Mouse (Mus musculus) mouse embryonic stem cell (cell line): ENCODE measurements around the gene Zfp949.

Experiments
- in situ Hi-C, 2 experiments: fragments of 300-500 bp; cut with MboI; formaldehyde crosslinking; loops; 1 replicate in 1 of 2; 3 replicates in 1 of 2; pipeline ENCODE4 v1.14.3; 2019 to 2020; ENCODE audit warnings: low sequenced_read_pairs in 2 of 2, low pct_unique_long_range_greater_than_20kb in 1 of 2, mixed read lengths in 1 of 2; ENCODE audit not compliant: unreplicated experiment in 1 of 2

Zfp949 gene

DNA sequence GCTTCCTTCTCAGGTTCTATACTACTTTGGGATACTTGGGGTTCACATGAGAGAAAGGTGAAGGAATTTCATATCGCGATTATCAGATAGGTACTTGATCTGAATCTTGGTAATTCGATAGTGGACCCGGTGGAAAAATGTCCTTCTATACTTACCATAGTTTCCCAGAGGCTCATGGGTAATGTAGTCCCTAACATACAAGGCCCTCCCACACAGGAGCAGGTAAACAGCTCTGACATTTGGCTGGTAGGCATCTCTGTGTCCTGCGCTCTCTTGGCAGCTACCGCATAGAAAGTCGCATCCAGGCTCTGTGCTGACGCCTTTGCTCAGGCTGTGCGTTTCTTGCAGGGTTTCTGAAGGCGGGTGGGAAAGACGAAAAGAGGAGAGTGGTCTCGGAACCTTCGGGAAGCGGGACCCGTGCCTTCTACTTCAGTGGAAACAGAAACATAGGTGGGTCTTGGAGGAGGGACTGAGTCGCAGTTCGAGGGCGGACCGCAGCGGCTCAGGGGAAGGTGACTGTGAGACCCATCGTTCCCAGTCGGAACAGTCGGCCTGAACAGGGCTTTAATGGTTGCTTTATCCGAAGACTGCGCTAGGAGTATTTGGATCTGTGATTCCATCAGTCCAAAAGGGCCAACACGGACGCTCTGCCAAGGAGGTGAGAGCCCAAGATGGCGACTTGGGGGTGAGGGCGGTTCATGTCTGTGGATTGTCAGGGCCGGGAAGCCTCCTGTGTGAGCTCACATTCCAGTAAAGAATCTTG, at the start of gene Zfp949:
Gene Zfp949 (plus strand): TSS at position 170 of the 763 bp plus-strand sequence.
- in situ Hi-C loops = loop anchor here (10.0 to 25.0 kb wide), 2 partner anchors 303 to 811 kb away; partner anchors contain the start of gene Tbx18 (in 1 of the 2)

DNA sequence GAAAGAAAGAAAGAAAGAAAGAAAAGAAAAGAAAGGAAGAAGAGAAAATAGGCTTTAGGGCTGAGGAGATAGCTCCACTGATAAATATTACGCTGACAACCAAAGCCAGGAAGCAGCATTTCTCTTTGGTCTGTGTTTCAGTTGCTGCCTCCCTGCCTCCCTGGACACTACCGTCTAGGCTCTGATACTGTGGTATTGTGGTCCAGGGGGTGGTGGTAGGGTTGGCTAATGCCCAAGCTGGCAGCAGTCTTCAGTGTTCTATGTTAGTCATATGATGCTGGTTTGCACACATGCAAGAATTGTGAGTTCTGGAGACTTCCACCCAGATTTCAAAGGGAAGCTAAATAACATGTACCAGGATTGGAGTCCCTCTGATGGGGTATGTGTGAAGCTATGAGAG, 47.7 kb upstream of the Zfp949 start:
- in situ Hi-C loops = no loop called here

DNA sequence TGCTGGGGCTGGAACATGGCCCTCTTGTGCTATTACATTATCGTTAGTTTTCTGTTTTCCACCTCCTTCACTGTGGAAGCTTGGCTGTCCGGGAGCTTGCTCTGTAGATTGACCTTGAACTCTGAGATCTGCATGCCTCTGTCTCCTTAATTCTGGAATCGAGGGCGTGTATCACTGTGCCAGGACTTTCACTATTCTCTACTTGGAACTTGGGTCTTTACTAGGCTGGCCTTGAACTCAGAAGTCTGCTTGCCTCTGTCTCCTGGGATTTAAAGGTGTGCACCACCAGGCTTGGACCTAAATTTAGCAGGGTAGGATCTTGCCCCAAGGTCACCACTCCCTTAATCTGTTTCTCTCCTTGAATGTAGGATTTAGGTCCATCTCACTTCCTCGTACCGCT, 46.0 kb upstream of the Zfp949 start:
- in situ Hi-C loops = no loop called here

DNA sequence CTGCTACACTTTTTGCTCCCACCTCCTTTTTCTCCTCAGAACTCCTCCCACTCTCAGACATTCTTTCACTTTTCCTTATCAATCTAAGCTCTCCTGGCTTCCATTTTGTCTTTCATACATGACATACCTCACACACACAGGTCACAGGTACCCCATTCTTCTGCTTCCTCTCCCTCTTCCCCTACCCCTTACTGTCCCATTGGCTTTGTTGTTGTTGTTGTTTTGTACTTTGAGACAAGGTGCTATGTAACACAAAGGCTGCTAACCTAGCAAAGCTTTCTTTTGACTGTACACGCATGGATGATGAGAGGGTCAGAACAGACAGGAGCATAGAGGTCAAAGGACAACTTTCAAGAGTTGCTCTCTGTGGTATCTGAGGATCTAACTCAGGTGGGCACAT, 32.3 kb upstream of the Zfp949 start:
- in situ Hi-C loops = no loop called here

DNA sequence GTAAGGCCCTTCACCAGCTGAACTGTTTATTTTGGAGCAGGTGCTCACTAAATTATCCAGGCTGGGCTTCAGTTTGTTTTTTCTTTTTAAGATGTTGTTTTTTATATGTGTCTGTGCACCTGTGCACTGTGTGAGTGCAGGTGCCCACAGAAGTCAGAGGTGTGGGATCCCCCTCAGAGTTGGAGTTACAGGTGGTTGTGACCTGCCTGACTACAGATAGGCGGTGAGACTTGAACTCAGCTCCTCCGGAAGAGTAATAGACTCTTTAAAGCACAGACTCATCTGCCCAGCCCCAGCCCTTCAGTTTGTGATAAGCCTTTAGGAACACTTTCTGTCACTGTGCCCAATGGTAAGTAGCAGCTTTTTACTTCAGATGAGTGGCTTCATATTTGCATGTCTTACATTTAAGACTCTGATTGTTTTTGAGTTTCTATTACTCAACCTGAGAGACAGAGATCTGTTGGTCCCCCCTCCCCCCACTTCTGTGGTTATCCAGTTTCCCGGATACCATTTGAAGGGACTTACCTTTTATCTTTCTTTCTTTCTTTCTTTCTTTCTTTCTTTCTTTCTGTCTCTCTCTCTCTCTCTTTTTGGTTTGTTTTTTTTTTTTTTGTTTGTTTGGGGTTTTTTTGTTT, 31.3 kb upstream of the Zfp949 start:
- in situ Hi-C loops = no loop called here

DNA sequence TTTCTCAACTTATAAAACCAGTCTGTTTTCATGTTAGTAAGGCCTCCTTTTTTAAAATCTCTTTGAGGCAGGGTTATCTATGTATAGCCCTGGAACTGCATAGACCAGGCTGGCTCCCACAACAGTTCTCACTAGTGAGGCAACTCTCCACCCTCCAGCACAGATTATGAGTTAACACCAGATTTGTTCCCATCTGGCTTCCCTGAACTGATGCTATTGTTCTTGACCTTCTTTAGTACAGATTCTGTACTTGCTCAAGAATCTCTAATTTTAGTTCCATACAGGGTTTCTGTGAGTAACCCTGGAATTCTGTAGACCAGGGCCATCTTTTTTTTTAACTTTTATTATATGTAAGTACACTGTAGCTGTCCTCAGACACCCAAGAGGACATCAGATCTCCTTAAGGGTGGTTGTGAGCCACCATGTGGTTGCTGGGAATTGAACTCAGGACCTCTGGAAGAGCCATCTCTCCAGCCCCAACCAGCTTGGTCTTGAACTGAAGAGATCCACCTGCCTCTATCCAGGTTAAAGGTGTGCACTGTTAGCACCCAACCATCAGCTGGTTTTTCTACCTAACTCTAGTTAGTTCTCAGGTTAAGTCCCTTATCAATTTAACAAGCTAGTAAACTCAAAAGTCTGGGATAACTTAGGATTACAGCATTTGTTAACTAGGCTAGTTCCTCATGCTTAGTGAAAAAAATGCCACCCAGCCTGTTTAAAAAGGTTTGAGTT, 28.3 kb upstream of the Zfp949 start:
- in situ Hi-C loops = loop anchor here in 1 of 2 experiments (5.0 kb wide), 1 partner anchor 37 kb away; the partner anchor contains the start of gene Syncrip

DNA sequence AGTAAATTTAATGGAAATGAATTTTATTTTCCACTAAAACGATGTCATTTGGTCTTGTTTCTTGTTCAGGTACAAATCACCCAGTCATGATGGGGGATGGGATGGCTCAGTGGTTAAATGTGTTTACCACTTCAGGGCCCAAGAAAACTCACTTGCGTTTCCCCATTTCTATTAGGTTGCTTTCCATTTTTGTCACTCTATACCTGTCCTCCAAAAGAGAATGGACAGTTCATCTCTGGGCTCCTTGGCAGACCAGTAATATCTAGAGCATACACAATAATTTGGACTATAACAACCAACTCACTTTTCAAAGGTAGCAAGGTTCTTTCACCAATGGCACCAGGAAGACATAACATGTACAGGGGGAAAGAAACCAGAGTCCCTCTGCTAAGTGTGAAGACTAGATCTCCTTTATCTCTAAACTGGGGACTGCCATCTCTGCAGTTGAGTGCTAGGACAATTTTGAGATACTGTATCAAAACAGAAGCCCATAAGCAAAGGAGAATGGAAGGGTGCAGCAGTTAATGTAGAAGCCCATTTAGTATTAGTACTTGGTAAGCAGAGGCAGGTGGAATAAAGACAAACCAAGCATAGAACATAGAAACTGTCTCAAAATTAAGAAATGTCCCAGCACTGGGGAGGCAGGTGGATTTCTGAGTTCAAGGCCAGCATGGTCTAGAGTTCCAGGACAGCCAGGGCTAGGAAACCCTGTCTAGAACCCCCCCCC, 27.5 kb upstream of the Zfp949 start:
- in situ Hi-C loops = loop anchor here in 1 of 2 experiments (5.0 kb wide), 1 partner anchor 38 kb away; the partner anchor contains the start of gene Syncrip

DNA sequence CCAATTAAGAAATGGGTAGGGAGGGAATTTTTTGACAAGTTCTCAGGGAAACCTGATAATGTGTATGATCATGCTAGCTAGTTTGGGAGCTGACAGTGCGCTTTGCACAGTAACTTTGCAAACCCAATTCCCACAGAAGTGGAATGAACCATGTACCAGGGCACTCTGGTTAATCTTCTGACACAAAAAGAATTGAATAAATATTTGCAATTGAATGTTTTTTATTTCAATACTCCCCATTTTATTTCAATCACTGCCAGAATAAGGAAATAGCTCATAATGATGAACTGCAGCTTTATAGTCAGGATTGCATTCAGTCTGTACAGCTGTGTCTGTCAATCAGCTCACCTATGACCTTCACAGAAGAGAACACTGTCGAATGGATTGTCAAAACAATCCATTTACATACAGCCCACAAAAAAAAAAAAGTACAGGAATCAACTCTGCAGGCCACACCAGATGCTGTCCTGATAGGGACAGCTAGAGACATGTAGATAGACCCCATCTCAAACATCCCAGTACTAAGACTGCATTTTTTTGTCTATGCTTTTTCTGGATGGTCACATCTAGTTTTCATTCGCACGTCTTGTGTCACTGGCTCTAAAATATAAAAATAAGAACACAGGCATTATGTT, 26.9 kb upstream of the Zfp949 start:
- in situ Hi-C loops = loop anchor here in 1 of 2 experiments (5.0 kb wide), 1 partner anchor 39 kb away; the partner anchor contains the start of gene Syncrip

DNA sequence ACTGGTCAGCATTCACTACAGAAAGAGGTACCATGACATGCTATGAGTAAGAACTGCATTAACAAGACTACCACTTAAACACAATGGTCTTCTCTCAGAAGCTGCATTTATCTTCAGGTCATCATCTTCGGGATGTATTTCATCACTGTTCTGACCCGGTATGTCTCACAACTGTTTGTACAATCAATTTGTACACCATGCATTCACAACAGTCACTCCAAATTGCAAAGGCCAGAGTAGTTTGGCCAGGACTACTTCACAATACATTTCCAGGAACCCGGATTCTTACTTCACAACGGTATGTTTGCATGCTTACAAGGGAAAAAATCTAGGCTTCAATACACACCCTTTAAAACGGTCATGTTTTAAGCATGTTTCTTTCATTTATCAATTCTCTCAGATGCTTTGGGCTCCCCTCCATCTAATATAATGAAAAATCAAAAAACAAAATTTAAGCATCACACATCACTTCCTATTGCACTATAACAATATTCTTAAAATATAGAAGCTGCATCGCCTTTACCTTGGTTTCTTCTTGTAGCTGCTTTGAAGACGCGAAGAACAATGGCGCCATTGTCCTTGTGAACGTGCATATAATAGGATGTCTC, 25.8 kb upstream of the Zfp949 start:
- in situ Hi-C loops = loop anchor here in 1 of 2 experiments (5.0 kb wide), 1 partner anchor 40 kb away; the partner anchor contains the start of gene Syncrip

DNA sequence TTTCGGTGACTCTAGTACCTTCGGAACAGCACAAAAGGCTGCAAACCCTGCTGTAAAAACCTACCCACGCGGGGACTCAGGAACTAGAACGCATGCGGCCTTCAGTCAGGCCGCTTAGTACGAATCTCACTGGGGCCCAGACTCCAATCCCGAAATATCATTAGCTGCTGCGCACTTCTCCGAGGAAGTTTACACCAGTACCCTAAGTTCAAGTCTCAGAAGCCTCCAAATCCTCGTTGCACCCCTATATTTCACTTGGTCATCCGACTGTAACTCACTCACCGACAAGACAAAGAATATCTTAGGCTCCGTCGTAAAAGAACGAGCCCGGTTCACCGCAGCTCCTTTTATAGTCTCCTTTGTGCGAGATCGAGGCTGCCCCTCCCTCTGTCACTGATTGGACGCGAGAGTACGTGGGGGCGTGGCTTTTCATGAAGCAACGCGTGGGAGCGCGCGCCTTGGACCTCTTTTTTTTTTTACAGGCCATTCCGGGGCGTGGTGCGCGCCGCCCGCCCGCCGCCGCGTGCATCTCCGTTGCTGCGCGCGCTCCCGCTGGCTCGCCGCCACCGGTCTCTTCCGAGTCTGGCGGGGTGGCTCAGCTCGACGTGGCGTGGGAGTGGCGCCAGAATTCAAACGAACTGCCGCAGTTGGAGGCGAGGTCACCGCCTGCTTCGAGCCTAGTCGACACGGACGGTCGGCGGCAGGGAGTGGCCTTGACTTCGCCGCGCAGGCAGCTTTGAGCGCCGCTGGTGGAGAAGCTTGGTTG, 25.1 kb upstream of the Zfp949 start:
- in situ Hi-C loops = loop anchor here in 1 of 2 experiments (5.0 kb wide), 1 partner anchor 40 kb away; the partner anchor contains the start of gene Syncrip

DNA sequence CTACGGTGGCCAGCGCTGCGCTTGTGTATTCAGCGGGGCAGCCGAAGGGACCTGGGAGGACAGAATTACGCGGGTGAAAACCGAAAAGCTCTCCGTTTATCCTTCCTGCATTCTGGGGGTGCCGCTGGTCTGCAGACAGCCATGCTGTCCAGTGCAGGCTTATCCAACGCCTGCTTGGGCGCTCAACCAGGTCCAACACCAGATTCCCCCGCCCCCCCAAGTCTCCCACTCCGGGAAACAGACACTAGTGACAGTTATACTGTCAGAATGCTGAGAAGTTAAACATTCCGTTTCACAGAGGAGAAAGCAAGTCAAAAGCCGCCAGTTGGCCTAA, 24.5 kb upstream of the Zfp949 start:
- in situ Hi-C loops = loop anchor here in 1 of 2 experiments (5.0 kb wide), 1 partner anchor 41 kb away; the partner anchor contains the start of gene Syncrip

DNA sequence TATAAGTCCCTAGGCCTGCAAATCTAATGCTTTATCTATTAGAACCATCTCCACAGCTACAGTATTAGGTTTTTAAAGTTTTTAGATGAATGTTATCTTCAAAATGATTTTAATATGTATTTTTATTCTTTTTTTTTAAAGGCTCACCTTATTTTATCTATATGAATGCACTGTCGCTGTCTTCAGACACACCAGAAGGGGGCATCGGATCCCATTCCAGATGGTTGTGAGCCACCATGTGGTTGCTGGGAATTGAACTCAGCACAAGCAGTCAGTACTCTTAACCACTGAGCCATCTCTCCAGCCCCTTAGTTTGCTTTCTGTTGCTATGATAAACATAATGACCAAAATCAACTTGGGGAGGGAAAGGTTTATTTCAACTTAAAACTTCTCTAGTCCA, 23.5 kb upstream of the Zfp949 start:
- in situ Hi-C loops = loop anchor here in 1 of 2 experiments (5.0 kb wide), 1 partner anchor 42 kb away; the partner anchor contains the start of gene Syncrip

DNA sequence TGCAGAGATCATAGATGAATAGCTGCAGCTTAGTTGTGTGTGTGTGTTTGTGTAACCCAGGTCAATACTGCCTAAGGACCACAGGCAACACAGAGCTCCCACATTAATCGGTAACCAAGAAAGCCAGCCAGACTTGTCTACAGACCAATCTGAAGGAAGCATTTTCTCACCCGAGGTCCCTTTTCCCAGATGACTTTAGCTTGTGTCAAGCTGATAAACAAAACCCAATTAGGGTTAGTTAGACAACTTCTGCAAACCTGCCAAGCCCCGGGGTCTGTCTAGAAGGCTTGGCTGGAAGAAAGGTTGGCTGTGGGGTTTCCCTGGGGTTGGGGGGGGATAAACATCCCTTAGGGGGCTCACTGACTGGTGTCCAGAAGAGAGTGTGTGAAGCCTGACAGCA, 23.0 kb upstream of the Zfp949 start:
- in situ Hi-C loops = loop anchor here (5.0 to 25.0 kb wide), 2 partner anchors 42 to 787 kb away; partner anchors contain the start of genes Syncrip (in 1 of the 2) and Tbx18 (in 1 of the 2)

DNA sequence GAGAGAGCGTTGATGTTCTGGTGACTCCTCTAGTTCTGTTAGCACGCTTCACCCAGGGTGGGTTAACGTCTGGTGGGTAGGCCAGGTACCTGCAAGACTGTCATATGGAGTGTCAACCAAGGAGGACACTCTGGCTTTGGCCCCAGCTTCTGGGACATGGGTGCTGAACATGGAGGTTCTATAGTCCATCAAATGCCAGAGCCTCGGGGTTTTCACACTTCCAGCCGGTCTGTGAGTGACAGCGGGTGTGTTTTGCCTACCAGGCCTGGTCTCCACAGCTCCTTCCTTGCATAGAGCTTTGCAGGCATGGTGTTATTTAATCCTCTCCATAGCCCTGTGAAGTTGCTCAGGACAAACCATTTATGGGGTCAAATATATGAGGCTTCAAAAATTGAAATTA, 22.5 kb upstream of the Zfp949 start:
- in situ Hi-C loops = loop anchor here in 1 of 2 experiments (25.0 kb wide), 1 partner anchor 788 kb away; the partner anchor contains the start of gene Tbx18

DNA sequence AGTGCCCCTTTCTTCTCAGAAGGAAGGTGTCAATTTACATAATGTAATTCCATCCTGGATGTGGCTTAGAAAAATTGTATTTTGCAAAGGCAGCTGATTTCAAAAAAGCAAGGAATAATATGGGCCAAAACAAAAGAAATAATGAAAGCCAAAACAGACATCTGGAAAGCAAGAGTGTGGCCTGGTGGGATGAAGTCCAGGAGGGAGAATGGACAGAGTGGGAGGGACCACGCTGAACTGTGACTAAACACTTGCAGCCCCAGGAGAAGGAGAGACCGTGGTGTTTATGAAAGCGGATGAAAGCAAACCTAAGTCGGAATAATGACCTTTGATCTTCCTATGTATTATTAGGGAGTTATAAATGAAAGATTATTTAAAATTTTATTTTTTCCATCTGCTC, 19.9 kb upstream of the Zfp949 start:
- in situ Hi-C loops = loop anchor here in 1 of 2 experiments (25.0 kb wide), 1 partner anchor 791 kb away; the partner anchor contains the start of gene Tbx18

DNA sequence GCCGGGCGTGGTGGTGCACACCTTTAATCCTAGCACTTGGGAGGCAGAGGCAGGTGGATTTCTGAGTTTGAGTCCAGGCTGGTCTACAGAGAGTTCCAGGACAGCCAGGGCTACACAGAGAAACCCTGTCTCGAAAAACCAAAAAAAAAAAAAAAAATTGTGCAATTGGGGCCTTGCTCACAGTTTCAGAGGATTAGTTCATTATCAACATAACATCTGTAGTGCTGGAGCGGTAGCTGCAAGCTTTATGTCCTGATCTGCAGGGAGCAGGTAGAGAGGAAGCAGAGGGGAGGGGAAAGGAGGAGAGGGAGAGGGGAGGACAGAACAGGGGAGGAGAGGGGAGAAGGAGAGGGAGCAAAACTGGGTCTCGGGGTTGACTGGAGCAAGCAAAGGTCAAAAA, 19.1 kb upstream of the Zfp949 start:
- in situ Hi-C loops = loop anchor here in 1 of 2 experiments (25.0 kb wide), 1 partner anchor 791 kb away; the partner anchor contains the start of gene Tbx18
